Mouse (Mus musculus) small intestine, adult 10 weeks (tissue): ENCODE measurements around the gene Adal. TPM values are rescaled to one million over a fixed set of nuclear protein-coding genes. Genes with fewer than 3 reads are reported as not detected.

Experiments used
- polyA plus RNA-seq: library from polyadenylated mRNA; stranded (reverse); fragments of 350-450 nt; fragmentation: Illumina TruSeq; extraction: RNeasy Lipid Tissue Mini Kit (QIAGEN cat#74804); gene quantifications from one replicate; pipeline ENCODE4 v1.2.3, GENCODE M21; 2014; ENCODE audit warnings: low replicate concordance

The Adal gene
- 21.5 TPM for polyA plus RNA-seq

DNA sequence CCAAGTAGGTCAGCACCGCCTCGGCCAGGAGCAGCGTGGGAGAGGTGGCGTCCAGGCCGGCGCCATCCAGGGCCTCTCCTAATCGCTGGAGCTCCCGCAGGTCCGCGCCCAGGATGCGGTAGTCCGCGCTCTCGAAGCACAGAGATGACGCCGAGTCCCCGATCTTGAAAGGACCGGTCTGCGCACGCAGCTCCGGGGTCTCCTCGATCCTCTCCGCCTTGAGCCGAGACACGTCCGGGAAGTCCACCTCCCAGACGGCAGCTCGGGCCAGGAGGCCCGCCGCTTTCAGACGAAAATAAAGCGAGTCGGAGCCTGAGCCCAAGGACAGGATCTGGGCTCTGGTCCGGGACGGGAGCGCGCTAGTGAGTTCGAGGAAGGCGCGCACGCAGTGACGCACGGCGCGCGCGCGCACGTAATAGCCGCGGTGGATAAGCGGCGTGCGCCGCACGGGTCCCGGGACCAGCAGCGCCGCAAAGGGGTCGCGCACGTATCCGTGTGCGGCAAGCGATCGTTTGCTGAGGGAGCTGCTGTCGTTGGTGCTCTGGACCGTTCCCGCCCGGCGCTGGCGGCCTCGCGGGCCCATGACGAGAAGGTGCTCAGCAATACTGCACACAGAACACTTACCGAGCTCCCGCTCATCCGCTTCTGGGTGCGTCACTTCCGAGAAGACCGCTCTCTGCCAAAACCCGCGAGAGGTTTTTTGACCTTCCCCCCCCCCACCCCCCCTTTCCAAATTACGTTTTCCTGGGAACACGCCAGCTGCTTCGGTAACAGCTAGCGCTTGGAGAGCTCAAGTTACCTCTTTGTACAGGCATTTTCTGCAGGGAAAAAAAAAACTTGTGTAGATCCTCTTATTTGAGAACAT is at the start of gene Adal, which contains the start of gene Lcmt2:
Gene Adal (plus strand): TSS at position 411 of the 865 bp plus-strand sequence.
Gene Lcmt2 (minus strand): TSS at position 636 of the 865 bp plus-strand sequence.

DNA sequence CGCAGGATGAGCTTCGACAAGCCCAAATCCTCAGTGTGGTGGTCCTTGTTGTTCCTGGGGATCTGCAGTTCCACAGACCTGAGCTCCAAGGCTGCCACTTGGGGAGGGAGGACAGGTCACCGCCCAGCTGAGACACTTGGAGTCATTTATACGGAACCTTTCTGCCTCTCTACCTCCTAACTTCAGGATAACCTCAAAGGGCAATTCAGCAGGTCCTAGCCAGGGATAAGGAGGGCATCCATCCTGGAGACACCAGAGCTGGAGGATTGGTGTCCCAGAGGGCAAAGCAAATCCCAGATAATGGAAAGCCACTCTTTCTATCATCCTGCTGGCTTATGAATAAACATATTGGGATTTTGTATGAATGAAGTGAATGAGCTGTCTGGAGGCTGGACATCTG is 30.5 kb upstream of the Adal start, which contains the start of gene Tgm7:
Gene Tgm7 (minus strand): TSS at position 101 of the 400 bp plus-strand sequence.

GRCm38 (mm10) chr2:121170481-121170971 is 30.3 kb downstream of the Adal start, which contains the start of gene Tubgcp4:
Tubgcp4 (plus strand) TSS chr2:121170654.

DNA sequence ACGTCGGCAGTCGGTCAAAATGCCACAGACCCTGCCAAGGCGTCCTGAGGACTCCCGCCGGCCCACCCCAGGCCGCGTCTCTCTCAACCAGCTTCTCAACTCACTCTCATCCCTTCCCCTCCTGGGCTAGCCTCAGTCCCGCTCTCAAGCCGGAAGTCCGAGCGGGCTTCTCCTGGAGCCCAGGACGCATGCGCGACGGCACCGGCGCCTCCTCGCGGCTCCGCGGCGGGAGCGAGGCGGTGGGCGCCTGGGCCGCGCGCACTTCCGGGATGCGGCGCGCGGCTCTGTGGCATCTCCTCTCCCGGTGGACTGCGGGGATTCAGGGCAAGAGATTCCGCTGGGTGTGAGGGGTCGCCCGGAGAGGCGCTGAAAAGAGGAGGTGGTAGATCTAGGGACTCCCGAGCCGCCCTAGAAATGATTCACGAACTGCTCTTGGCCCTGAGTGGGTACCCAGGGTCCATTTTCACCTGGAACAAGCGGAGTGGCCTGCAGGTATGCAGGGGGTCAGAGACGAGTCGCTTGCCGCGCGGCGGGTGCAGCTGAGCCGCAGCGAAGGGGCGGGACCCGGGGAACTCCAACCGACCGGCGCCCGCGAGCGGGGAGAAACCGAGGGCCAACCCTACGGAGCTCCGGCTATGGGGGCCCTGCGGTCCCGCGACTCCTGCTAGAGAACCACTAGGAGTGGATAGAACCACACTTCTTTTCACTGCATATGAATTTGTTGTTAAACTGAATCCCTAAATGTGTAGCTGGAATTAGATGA is 30.9 kb downstream of the Adal start, which contains the start of gene Zscan29:
Gene Zscan29 (minus strand): TSS at position 146 of the 763 bp plus-strand sequence.

Other genes starting within 250 kb of the Adal start
- 21.6 TPM for gene Ubr1, start 169.7 kb upstream of the Adal start, polyA plus RNA-seq
- 32.7 TPM for gene Tmem62, start 163.4 kb upstream of the Adal start, polyA plus RNA-seq
- 36.2 TPM for gene Ccndbp1, start 132.0 kb upstream of the Adal start, polyA plus RNA-seq
- gene Epb42, start 103.4 kb upstream of the Adal start, polyA plus RNA-seq = 1.8 TPM
- not detected for gene Tgm5, start 54.6 kb upstream of the Adal start, polyA plus RNA-seq
- not detected for gene Tgm7, start 30.6 kb upstream of the Adal start, polyA plus RNA-seq
- gene Lcmt2, start 225 bp downstream of the Adal start, polyA plus RNA-seq = 2.7 TPM
- gene Tubgcp4, start 30.2 kb downstream of the Adal start, polyA plus RNA-seq = 76.0 TPM
- gene Zscan29, start 30.7 kb downstream of the Adal start, polyA plus RNA-seq = 23.1 TPM
- 4.9 TPM for gene Trp53bp1, start 131.0 kb downstream of the Adal start, polyA plus RNA-seq
- gene Map1a, start 149.2 kb downstream of the Adal start, polyA plus RNA-seq = 0.41 TPM
- 21.1 TPM for gene Ppip5k1, start 215.0 kb downstream of the Adal start, polyA plus RNA-seq
- 165 TPM for gene Ckmt1, start 217.3 kb downstream of the Adal start, polyA plus RNA-seq
- not detected for gene Strc, start 246.7 kb downstream of the Adal start, polyA plus RNA-seq